ENCODE assay signal across 8 mouse cellular contexts in genomic region chr1:126484664-126485087, GRCm38 (mm10).
DNase-seq lines count a peak whose midpoint lies in the region; ATAC-seq and TF ChIP-seq lines count a peak whose summit lies in the region.

No protein-coding gene starts in this region.

- no peak for TF ChIP-seq POLR2A in testis, adult 2 months (IDR thresholded peaks at IDR 0.05; ENCODE audit: control insufficient read depth, low read depth, low read length)

- no peaks in the 10 kb centered on the region for H3K36me3 ChIP-seq in testis, adult 2 months (ENCODE audit: control insufficient read depth, insufficient read depth, low read length)

- no peak overlapping the region for H3K4me3 ChIP-seq in layer of hippocampus, adult 2 months
- no peak overlapping the region for H3K4me3 ChIP-seq in testis, adult 2 months (ENCODE audit: control insufficient read depth, low read depth, low read length)

- POLR2A ChIA-PET in Patski (lab: Charles Lee), result no interaction called here

- TF ChIP-seq CTCF in layer of hippocampus, adult 2 months (conservative IDR thresholded peaks at IDR 0.05), result peak; percentile 28; the same call in 1 of the 2 replicates
- TF ChIP-seq CTCF in Patski (IDR thresholded peaks at IDR 0.05), result no peak
- TF ChIP-seq CTCF in testis, adult 2 months (IDR thresholded peaks at IDR 0.05; ENCODE audit: control insufficient read depth, insufficient read depth, insufficient replicate concordance, low read depth, low read length), result peak; percentile 10; the same call in 1 of the 2 replicates

- ATAC-seq in Patski, result peak; percentile 61

- DNase-seq in layer of hippocampus, adult 2 months (ENCODE audit: low spot score in 2 of 2), result no peak
- no peak for DNase-seq in layer of hippocampus, postnatal 25 days (ENCODE audit: extremely low spot score in 1 of 2, low spot score in 1 of 2)
- no peak for DNase-seq in Patski (ENCODE audit: low read depth, low spot score)
- DNase-seq in adrenal gland, postnatal 36 days, result peak; percentile 90 to 91
- peak; percentile 70 for DNase-seq in heart, postnatal 4 days
- DNase-seq in urinary bladder, adult 2 months (ENCODE audit: low spot score), result no peak
- no peak for DNase-seq in spleen, postnatal 14 days (ENCODE audit: low spot score in 2 of 2)

- no peak overlapping the region for H3K27ac ChIP-seq in layer of hippocampus, adult 2 months
- no peak overlapping the region for H3K27ac ChIP-seq in testis, adult 2 months (ENCODE audit: control insufficient read depth, insufficient read depth, low read depth, low read length)

- in situ Hi-C loops in Patski (cut with MboI; ENCODE audit: low pct_unique_long_range_greater_than_20kb), result no loop called here

- no peaks in the 10 kb centered on the region for H3K4me1 ChIP-seq in testis, adult 2 months (ENCODE audit: control insufficient read depth, insufficient read depth, low read length)

- CTCF ChIA-PET in Patski (lab: Charles Lee), result no interaction called here

- no peaks in the 10 kb centered on the region for H3K27me3 ChIP-seq in Patski
- H3K27me3 ChIP-seq in testis, adult 2 months (ENCODE audit: control insufficient read depth, insufficient read depth, low read length), result no peaks in the 10 kb centered on the region

Comparison
In these comparisons a context has a peak if more than half of its experiments do, and no peak if none do; other contexts are left out.
1. DNase-seq: peak in adrenal gland, postnatal 36 days (2 of 2) and heart, postnatal 4 days (single experiment); none in layer of hippocampus, adult 2 months (0 of 2), layer of hippocampus, postnatal 25 days (0 of 2), Patski (single experiment), urinary bladder, adult 2 months (single experiment) and spleen, postnatal 14 days (0 of 2).